Mouse (Mus musculus): ENCODE results near the gene Actg2. TPM values are rescaled to one million over a fixed set of nuclear protein-coding genes. Genes with fewer than 3 reads are reported as not detected.

Gene Actg2
- total and polyA plus RNA-seq, 3 experiments, result 1.1 to 5.6 (median 1.6) TPM

DNA sequence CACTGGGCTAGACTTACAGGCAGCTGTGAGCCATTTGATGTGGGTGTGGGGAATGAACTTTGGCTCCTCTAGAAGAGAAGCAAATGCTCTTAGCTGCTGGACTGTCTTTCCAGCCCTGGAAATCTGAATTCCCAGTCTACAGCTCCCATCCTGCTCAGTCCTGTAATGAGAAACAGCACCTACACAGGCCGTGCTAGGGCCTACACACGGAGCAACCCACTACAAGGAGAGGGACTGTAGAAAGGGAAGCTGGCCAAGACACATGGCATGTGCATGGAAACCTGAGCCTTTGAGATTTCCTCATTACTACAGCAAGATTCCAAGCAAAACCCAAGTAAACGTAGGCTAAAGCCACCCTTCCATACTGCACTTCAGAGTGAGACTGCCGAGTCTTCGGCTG, 47.9 kb downstream of the Actg2 start:
- in situ Hi-C loops (cut with MboI; ENCODE audit: low pct_ligation_motif_present, low pct_unique_long_range_greater_than_20kb, low sequenced_read_pairs), result no loop called here
- dilution Hi-C loops (cut with MboI; ENCODE audit: extremely low pct_ligation_motif_present, extremely low pct_unique_long_range_greater_than_20kb, low sequenced_read_pairs), result no loop called here
- H3K36me3 ChIP-seq (replicated peaks in 1 of 2; ENCODE audit: control insufficient read depth in 1 of 2, insufficient read depth in 1 of 2, low read length in 1 of 2), result peaks cover 10 to 72% of the 10 kb centered on the region in 2 experiments
- no peak overlapping the region for H3K27ac ChIP-seq (ENCODE audit: insufficient read depth, low read depth)
- peaks cover 2 to 30% of the 10 kb centered on the region in 2 experiments for H3K4me1 ChIP-seq (ENCODE audit: control insufficient read depth in 1 of 2, insufficient read depth in 2 of 2)
- H3K79me2 ChIP-seq (replicated peaks; ENCODE audit: control insufficient read depth, extremely low read depth, insufficient read depth, poor library complexity, severe bottlenecking), result no peaks in the 10 kb centered on the region
- H3K9me3 ChIP-seq (replicated peaks; ENCODE audit: low read length), result no peaks in the 10 kb centered on the region
- TF ChIP-seq MXI1 (IDR thresholded peaks at IDR 0.05; ENCODE audit: low read depth, low read length), result no peak
- no peak for TF ChIP-seq USF1 (IDR thresholded peaks at IDR 0.05; ENCODE audit: low read depth, low read length)
- TF ChIP-seq EP300 (IDR thresholded peaks at IDR 0.05; ENCODE audit: low read length), result no peak
- no peak for TF ChIP-seq ELF1 (IDR thresholded peaks at IDR 0.05; ENCODE audit: low read depth, low read length)
- no peak for TF ChIP-seq IRF4 (IDR thresholded peaks at IDR 0.05; ENCODE audit: low read depth, low read length)
- no peak for TF ChIP-seq BHLHE40 (IDR thresholded peaks at IDR 0.05; ENCODE audit: low read depth, low read length)
- TF ChIP-seq USF2 (conservative IDR thresholded peaks at IDR 0.05; ENCODE audit: low read depth, low read length), result no peak
- no peak for TF ChIP-seq ZMIZ1 (IDR thresholded peaks at IDR 0.05; ENCODE audit: low read depth, low read length)
- TF ChIP-seq HCFC1 (IDR thresholded peaks at IDR 0.05; ENCODE audit: low read depth, low read length), result no peak
- no peak for TF ChIP-seq POLR2AphosphoS2 (IDR thresholded peaks at IDR 0.05; ENCODE audit: low read depth, low read length)
- no peak for TF ChIP-seq PAX5 (IDR thresholded peaks at IDR 0.05; ENCODE audit: low read length)
- no peak for TF ChIP-seq E2F4 (IDR thresholded peaks at IDR 0.05; ENCODE audit: insufficient replicate concordance, low read depth, low read length)
- TF ChIP-seq RAD21 (IDR thresholded peaks at IDR 0.05; ENCODE audit: low read depth, low read length), result no peak
- TF ChIP-seq CHD1 (IDR thresholded peaks at IDR 0.05; ENCODE audit: low read depth, low read length), result no peak
- TF ChIP-seq JUND (conservative IDR thresholded peaks at IDR 0.05; ENCODE audit: low read depth, low read length), result no peak
- no peak for TF ChIP-seq SIN3A (IDR thresholded peaks at IDR 0.05; ENCODE audit: low read length)
- no peak for TF ChIP-seq CHD2 (IDR thresholded peaks at IDR 0.05; ENCODE audit: low read length)
- no peak for TF ChIP-seq ZC3H11A (IDR thresholded peaks at IDR 0.05; ENCODE audit: low read depth, low read length)
- TF ChIP-seq KAT2A (IDR thresholded peaks at IDR 0.05; ENCODE audit: insufficient replicate concordance, low read length), result no peak
- H3K4me2 ChIP-seq (ENCODE audit: insufficient read depth, low read depth, poor library complexity, severe bottlenecking), result no peak overlapping the region
- no peak for DNase-seq (ENCODE audit: extremely low read depth)
- no peaks in the 10 kb centered on the region for H3K27me3 ChIP-seq (replicated peaks)
- no peak overlapping the region for H3K4me3 ChIP-seq (replicated peaks in 1 of 3; ENCODE audit: low read depth in 2 of 3, low read length in 2 of 3, poor library complexity in 1 of 3)
- no peak overlapping the region for H3K9ac ChIP-seq (ENCODE audit: insufficient read depth, low read depth)

DNA sequence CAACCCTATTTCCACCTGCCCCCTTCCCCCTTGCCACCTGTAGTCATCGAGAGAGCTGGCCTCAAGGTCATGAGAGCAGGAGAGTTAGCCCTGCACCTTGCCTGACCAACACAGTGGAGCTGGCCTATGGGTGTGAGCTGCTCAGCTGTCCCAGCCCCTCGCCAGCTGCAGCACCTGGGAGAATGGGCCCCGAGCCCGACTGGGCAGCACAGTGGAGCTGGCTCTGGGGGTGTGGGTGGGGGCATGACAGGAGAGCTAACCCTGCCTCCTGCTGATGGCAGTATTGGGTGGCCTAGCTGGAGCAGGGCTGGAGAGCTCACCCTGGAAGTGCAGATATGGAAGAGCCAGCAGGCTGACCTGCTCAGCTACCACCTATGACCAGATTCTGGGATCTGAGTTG, 48.8 kb downstream of the Actg2 start:
- Histone ChIP-seq H3K27me3 (replicated peaks) (no peaks in the 10 kb centered on the region), H3K27ac (ENCODE audit: insufficient read depth, low read depth) (no peak overlapping the region), H3K4me3 (replicated peaks in 1 of 3; ENCODE audit: low read depth in 2 of 3, low read length in 2 of 3, poor library complexity in 1 of 3) (no peak overlapping the region), H3K4me1 (ENCODE audit: control insufficient read depth in 1 of 2, insufficient read depth in 2 of 2) (peaks cover 11 to 39% of the 10 kb centered on the region in 2 experiments), H3K9me3 (replicated peaks; ENCODE audit: low read length) (no peaks in the 10 kb centered on the region), H3K9ac (ENCODE audit: insufficient read depth, low read depth) (no peak overlapping the region), H3K79me2 (replicated peaks; ENCODE audit: control insufficient read depth, extremely low read depth, insufficient read depth, poor library complexity, severe bottlenecking) (no peaks in the 10 kb centered on the region), H3K36me3 (replicated peaks in 1 of 2; ENCODE audit: control insufficient read depth in 1 of 2, insufficient read depth in 1 of 2, low read length in 1 of 2) (peaks cover 10 to 69% of the 10 kb centered on the region in 2 experiments), H3K4me2 (ENCODE audit: insufficient read depth, low read depth, poor library complexity, severe bottlenecking) (no peak overlapping the region)
- TF ChIP-seq NRF1 (IDR thresholded peaks at IDR 0.05; ENCODE audit: low read depth, low read length), result no peak
- no peak for TF ChIP-seq RCOR1 (conservative IDR thresholded peaks at IDR 0.05; ENCODE audit: low read depth, low read length)
- no peak for TF ChIP-seq BHLHE40 (IDR thresholded peaks at IDR 0.05; ENCODE audit: low read depth, low read length)
- TF ChIP-seq JUND (conservative IDR thresholded peaks at IDR 0.05; ENCODE audit: low read depth, low read length), result no peak
- dilution Hi-C loops (cut with MboI; ENCODE audit: extremely low pct_ligation_motif_present, extremely low pct_unique_long_range_greater_than_20kb, low sequenced_read_pairs) (no loop called here), in situ Hi-C loops (cut with MboI; ENCODE audit: low pct_ligation_motif_present, low pct_unique_long_range_greater_than_20kb, low sequenced_read_pairs) (no loop called here)
- DNase-seq (ENCODE audit: extremely low read depth), result no peak

Data from CH12.LX (cell line).